23 mouse cellular contexts compared by ENCODE assay signal in the genomic region with DNA sequence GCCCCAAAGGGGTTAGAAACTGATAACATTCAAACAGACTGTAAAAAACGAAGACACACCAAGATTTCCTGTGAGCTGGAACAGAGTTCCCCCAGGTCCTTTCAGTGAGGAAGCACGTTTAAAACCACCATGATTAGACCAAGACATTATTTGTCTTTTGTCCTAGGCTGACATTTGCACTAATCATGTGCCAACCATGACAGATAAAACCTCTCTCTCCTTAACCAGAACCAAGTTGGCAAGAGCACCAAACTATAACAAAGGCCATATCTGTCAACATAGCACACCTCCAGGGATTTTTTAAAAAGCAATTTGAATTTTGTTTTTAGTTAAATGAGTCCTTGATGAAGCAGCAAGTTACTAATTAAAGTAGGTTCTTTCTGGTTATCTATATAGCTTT. TPM values are rescaled to one million over a fixed set of nuclear protein-coding genes. Genes with fewer than 3 reads are reported as not detected.
"Had no signal": no experiment of that assay in that cellular context is flagged by ENCODE, and none has a peak within 500 bp of the region (broad histone marks: within the 10 kb centered on the region; RNA-seq: fewer than 3 reads in every experiment).

No protein-coding gene starts in this region.

- H3K27me3 ChIP-seq: liver, embryonic 12.5 days; midbrain, embryonic 12.5 days; neural tube, embryonic 13.5 days; neural tube, embryonic 15.5 days had no signal

- H3K36me3 ChIP-seq: liver, embryonic 12.5 days; midbrain, embryonic 10.5 days; midbrain, embryonic 12.5 days; neural tube, embryonic 13.5 days; neural tube, embryonic 15.5 days had no signal

- DNase-seq: midbrain, embryonic 14.5 days; retina, postnatal 1 day; right cerebral cortex, adult 18-20 months; right cerebral cortex, postnatal 25 days; right cerebral cortex, postnatal 4 days; spleen, adult 18-20 months; thymus, adult 18-20 months; thymus, postnatal 14 days; thymus, postnatal 36 days had no signal

- H3K27ac ChIP-seq: liver, embryonic 12.5 days; liver, embryonic 14.5 days; macrophage; midbrain, embryonic 10.5 days; midbrain, embryonic 12.5 days; neural tube, embryonic 13.5 days; neural tube, embryonic 15.5 days had no signal

- H3K9ac ChIP-seq: liver, embryonic 12.5 days; liver, embryonic 14.5 days; lung, embryonic 14.5 days; midbrain, embryonic 12.5 days; neural tube, embryonic 13.5 days; neural tube, embryonic 15.5 days had no signal

- H3K9me3 ChIP-seq: liver, embryonic 12.5 days had no signal

- H3K4me1 ChIP-seq: midbrain, embryonic 10.5 days; midbrain, embryonic 12.5 days; neural tube, embryonic 13.5 days; neural tube, embryonic 15.5 days had no signal

- ATAC-seq: liver, embryonic 12.5 days; midbrain, embryonic 16.5 days had no signal

- H3K4me2 ChIP-seq: liver, embryonic 12.5 days; lung, embryonic 14.5 days; midbrain, embryonic 12.5 days; neural tube, embryonic 13.5 days; neural tube, embryonic 15.5 days had no signal

- H3K4me3 ChIP-seq: liver, embryonic 12.5 days; midbrain, embryonic 10.5 days; midbrain, embryonic 12.5 days; myocyte; neural tube, embryonic 13.5 days; neural tube, embryonic 15.5 days had no signal

RNA-seq across cellular contexts. Expression of a gene that starts 12.8 kb away (rescaled TPM):
- total RNA-seq: megakaryocyte progenitor cell, adult 5-6 weeks; megakaryocyte-erythroid progenitor cell, adult 5-6 weeks had no signal
- polyA plus RNA-seq: lung, embryonic 14.5 days; macrophage; midbrain, embryonic 10.5 days; myocyte; neural tube, embryonic 11.5 days; neural tube, embryonic 15.5 days; small intestine, adult 2 months had no signal
